Mouse (Mus musculus): Measurements from ENCODE around the gene Nmi.

Gene Nmi

DNA sequence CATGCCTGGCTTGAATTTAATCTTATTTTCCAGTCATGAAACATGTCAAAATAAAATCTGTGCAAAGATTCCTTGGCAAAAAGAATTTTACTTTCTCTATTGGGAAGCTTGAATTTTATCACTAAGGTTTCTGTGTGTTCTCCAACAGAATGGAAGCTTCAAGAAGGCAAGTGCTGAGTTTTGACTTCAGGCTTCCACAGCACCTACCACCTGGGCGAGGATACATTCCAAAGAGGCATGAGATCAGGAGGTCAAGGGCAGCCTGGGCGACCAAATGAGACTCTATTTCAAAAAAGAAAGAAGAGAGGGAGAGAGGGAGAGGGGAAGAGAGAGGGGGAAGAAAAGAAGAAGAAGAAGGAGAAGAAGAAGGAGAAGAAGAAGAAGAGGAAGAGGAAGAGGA is 27.5 kb downstream of the Nmi start:
- in situ Hi-C loops (cut with MboI, MseI) = no loop called here

DNA sequence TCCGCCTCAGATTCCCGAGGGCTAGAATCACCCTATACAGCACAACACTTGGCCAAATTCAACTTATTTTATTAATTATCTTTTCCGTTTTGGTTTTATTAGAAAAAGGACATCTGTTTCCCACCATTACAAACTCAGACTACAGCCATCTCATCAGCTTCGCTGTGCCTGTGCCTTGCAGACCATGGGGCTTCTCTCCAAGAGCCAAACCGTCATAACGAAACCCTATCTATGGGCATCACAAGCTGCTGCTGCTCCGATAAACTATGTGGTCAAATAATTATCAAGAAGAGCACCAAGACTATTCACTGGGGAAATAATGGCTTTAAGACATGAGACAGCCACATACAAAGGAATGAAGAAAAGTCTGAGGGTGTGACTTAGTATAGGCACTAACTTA is 31.5 kb downstream of the Nmi start:
- in situ Hi-C loops (cut with MboI, MseI) = no loop called here

DNA sequence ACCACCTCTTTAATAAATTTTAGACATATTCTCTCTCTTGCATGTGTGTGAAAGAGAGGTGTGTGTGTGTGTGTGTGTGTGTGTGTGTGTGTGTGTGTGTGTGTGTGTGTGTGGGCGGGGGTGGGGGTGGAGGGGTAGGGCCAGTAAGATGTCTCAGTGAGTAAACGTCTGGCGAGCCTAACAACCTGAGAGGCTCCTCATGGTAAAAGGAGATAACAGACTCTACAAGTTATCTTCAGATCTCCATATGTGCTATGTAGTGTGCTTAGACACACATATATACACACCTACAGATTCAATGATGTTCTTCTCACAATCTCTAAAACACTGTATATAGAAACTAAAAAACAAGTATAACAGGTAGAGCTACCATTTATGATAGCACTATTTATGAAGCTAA is 34.5 kb downstream of the Nmi start:
- in situ Hi-C loops (cut with MboI, MseI) = no loop called here

DNA sequence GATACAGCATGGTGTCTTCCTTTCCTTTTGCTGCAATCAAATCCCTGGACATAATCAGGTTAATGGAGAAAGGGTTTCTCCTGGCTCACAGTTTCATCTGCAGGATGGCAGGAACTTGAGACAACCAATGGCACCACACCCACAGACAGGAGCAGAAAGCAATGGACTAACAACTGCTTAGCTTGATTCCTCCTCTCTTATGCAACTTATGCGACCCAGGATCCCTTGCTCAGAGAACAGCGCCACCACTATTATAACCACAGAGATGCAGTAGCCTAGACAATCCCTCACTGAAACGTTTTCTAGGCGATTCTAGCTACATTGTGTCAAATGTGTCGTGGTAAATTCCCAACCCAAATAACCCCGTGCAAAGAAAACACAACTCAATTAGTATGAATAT is 36.3 kb downstream of the Nmi start:
- in situ Hi-C loops (cut with MboI, MseI) = no loop called here

DNA sequence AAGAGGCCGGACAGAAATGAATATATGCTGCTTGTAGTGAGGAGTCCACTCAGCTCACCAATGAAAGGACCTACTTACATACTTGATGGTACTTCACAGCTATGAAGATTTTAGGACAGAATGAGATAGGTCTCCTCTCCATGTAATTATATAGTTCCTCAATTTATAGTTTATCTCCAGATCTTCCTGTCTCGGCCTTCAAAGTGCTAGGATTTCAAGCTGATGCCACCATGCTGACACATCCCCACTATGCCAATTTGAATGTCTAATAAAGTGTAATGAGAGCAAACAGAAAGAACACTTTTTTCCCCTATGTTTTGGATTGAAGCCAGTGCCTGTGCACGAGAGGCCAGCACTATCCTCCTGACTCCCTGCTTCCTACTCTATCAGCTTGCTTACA is 36.7 kb downstream of the Nmi start:
- in situ Hi-C loops (cut with MboI, MseI) = no loop called here

DNA sequence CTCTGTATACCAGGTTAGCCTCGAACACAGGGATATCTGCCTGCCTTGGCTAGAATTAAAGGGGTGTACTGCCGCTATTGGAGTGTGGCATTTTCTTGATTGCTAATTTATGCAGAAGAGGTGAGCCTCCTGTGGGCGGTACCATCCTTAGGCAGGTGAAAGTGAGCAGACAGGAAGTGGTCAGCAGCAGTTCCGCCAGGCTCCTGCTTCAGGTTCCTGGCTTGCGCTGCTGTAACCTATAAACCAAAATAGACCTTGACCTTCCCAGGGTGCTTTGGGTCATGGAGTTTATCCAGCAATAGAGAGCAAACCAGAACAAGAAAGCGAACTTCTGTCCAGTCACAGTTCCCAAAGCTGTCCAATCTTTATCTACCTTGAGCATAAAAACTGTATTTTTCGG is 37.4 kb downstream of the Nmi start:
- in situ Hi-C loops (cut with MboI, MseI) = no loop called here

DNA sequence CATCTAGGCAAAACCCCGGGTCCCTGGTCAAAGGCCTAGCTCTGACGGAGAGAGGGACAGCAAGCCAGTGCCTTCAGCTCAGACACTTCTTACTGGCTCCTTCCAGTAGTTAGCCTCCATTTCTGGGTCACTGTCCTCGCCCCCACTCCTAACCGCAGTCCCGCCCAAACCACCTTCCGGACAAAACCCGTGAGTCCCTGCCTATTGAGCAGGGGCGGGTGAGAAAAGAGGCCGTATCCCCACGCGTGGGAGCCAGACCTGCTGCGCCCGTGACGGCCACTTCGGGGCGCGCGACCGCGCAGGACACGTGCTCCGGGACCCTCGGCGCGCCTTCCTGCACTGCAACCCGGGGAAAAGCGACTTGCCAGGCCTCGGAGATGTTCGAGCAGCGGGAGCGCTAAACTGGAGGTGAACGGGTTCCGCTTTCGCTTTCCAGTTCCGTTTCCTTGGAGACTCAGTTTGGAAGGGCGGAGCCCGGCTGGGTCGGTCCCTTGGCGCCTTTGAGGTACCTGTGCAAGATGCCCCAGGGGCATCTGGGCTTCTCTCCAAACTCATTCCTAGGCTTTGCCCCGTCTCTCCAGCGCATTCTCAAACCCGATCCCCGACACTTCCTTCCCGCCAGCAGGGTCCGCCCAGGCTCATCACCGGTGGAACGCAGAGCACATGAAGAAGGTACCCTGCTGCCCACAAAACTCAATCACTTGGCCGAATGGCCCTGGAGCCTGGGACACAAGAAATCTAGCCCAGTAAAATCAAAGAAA is 38.5 kb downstream of the Nmi start, which contains the start of gene Rbm43:
Rbm43 (minus strand) TSS at position 590 of the 761 bp plus-strand sequence.
- in situ Hi-C loops (cut with MboI, MseI) = no loop called here

DNA sequence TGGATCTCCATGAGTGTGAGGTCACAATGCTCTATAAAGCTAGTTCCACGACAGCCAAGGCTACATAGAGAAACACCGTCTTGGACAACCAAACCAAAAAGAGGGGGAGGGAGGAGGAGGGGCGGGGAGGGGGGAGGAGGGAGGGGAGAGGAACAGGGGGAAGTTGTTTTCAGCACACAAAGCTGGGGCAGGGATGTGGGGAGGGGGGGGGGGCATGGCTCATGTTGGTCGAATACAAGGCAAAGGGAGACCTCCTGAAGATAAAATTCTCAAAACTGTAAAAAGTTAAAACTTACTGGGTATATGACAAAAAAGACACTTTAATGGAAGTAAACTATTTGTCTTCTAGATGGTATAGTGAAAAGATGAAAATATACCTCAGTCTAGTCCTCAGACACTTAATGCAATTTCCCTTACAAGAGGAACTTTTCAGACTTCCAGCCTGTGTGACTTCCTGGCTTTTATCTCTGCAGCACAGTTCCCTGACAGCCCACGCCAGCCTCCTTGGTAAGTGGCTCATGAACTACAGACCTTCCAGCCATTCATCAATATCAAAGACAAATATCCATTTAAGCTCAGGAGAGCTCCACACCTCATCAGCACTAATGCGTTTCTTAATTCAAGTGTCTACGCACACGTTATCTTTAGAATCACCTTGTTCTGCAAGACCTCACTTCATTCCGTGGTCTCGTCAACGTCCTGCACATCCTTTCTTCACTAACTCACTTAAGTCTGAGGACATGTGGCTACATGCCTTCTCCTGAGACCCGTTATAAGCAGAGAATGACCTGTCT is 39.8 kb downstream of the Nmi start:
- in situ Hi-C loops (cut with MboI, MseI) = no loop called here

DNA sequence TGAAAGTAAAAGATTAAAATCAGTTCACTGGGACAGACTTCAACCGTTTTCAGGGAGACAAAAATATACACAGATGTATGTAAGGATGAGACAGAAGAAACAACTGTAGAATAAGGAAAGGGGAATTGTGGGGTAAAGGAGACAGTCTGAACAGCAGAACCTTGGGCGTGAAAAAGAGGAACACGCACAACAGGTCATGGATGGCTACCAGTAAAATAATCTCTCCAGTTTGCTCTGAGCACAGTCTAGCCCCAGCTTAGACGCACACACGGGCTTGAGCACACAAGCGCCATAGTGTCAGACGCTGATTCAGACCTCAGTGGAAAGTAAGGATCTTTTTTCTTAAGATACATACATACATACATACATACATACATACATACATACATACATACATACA is 42.1 kb downstream of the Nmi start:
- in situ Hi-C loops (cut with MboI, MseI) = no loop called here

DNA sequence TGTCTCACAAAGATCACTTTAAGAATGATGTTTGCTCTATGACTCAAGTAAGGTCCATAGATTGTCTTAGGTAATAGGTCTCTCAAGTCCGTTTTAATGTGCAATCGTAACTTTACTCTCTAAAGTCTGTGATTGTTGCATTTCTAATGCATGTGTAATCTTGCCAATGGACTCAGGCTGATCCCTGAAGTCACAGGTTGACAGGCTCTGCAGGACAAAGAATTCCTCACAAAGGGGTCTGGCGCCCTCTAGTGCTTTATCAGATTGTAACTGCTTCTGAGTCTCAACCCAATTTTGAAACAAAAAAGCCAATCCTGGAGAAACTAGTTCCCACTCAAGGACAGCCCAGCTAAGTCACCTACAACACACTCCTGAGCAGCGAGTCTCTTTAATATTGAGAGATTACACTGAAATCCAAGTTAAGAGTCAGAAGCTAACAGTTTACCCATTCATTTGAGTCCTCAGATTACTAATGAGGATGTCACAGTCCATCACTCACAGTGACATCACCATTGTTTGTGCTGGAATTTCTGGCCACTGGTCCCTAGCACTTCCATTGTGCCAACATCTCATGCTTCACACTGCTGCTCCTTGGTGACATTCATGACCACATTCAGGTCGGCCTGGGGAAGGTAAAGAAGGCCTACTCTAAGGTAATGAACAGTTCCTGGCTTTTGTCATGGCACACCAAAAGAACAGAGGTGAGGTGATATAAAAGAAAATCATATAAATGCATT is 58.2 kb downstream of the Nmi start:
- in situ Hi-C loops (cut with MboI, MseI) = no loop called here

DNA sequence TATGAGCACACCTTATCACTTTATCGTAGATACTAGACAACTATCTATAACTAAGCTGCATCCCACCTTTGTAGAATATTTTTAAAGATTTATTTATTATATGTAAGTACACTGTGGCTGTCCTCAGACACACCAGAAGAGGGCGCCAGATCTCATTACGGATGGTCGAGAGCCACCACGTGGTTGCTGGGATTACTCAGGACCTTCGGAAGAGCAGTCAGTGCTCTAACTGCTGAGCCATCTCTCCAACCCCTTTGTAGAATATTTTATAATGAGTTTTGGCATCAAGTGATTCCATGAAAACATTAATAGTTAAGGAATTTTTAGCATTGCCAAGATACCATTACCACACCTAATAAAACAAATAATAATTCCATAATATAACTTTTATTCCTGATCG is 58.8 kb downstream of the Nmi start:
- in situ Hi-C loops (cut with MboI, MseI) = no loop called here

DNA sequence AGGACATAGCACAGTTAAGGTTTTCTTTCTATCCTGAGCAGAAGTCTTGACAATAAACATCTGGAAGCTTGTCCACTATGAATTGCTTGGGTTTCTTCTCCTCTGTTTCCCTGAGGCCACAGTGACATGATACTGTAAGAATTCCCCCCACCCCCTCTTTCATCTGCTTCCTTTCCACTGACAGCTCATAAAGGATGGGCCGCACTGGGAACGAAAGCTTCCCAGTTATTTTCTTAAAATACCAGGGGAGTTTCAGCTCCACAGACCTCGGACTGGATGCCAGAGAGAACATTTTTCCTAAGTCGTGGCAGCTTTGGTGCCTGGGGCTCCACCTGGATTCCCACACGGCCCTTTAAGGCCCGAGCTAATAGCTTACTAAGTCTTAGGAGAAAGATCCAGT is 60.6 kb downstream of the Nmi start:
- in situ Hi-C loops (cut with MboI, MseI) = no loop called here

DNA sequence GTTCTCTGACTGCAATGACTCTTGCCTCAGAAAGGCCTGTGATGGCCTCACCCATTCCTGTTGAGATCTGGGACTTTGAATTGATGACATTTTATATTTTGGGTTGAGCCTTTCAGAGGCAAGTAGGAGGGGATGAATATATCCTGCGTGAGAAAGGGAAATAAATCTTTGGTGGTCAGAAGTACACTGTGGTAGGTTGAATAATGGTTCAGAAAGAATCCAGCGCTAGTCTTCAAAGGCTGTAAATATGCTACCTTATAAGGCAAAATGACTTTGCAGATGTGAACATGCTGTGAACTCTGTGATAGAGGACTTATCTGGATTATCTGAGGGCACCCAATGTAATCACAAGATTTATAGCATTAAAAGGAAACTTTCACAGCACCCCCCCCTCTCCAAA is 61.4 kb downstream of the Nmi start:
- in situ Hi-C loops (cut with MboI, MseI) = no loop called here

DNA sequence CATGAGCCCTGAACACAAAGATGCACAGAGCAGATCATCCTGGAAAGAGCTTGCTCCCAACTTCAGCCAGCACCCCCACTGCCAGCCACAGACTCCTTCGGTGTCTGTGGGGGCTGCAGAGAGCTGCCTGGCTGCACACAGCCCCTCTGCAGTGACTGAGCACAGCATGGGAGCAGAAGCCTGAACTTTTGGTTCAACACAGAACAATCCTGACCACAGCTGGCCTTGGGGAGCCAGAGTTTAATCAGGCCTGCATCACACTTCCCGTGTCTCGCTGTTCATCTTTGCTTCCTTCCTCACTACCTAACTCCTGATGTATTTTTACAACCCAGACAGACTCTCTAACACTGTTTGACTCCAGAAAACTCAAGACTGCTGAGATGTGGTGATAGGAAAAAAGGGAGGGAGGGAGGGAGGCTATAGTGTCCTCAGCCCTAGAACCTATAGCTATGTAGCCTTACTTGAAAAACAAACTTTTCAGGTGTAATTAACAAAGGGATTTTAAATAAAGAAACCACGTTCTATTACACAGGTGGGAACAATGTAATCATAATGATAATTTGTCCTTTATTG is 65.7 kb downstream of the Nmi start:
- in situ Hi-C loops (cut with MboI, MseI) = no loop called here

DNA sequence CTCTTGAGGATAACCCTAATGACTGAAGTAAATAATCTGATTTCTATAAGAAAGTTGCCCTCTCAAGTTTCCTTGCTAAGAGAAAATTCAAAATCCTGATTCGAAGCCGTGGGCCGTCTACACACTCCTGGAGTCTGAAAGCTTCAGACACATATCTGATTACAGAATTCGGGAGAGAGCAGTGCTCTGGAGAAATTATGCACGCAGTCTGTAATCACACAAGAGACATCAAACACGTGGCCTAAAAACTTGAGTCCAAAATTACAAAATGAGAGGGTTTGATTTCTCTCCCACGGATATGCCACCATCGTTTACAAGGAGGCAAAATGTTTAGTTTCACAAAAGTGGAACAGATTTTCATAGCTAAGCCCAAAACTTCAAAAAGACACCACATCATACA is 67.7 kb downstream of the Nmi start:
- in situ Hi-C loops (cut with MboI, MseI) = no loop called here
